Mouse (Mus musculus): ENCODE data around the gene Hoxa6.
A peak's percentile ranks its signal among the peaks of the same experiment; 100 is the strongest.

Hoxa6 gene

GRCm38 (mm10) chr6:52226569-52227257 is 18.2 kb upstream of the Hoxa6 start:
- DNase-seq, result peak; percentile 67

DNA sequence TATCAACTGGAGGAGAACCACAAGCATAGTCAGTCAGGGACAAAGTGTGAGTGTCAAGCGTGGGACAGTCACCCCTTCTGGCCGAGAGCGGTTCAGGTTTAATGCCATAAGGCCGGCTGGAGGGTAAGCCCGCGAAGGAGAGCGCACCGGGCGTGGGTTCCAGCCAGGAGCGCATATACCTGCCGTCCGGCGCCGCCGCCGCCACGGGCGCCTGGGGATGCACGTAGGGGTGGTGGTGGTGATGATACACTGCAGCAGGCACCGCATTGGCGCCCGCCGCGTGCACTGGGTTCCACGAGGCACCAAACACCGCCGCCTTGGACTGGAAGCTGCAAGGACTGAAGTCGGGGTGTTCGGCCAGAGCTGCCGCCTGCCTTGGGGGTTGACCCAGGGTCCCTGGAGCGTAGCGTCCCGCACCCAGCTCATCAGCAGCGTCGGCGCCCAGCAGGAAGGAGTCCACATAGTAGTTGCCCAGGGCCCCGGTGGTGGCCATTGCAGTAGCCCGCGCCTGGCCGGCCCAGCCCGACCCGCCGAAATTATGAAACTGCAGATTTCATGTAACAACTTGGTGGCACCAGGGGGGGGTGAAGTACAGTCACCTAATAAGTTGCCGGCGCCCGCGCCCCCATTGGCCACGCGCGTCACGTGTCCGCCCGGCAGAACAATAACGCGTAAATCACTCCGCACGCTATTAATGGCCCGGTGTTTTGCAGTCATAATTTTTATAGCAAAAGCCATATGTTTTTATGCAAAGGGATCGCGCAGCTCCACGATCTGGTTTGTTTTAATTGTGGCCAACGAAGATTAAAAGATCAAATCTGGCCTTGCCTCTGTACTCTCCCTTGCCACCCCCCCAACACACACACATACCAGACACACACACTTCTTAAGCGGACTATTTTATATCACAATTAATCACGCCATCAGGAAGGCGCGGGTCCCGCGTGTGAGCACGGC is 17.4 kb upstream of the Hoxa6 start:
- peak; percentile 91 for DNase-seq

DNA sequence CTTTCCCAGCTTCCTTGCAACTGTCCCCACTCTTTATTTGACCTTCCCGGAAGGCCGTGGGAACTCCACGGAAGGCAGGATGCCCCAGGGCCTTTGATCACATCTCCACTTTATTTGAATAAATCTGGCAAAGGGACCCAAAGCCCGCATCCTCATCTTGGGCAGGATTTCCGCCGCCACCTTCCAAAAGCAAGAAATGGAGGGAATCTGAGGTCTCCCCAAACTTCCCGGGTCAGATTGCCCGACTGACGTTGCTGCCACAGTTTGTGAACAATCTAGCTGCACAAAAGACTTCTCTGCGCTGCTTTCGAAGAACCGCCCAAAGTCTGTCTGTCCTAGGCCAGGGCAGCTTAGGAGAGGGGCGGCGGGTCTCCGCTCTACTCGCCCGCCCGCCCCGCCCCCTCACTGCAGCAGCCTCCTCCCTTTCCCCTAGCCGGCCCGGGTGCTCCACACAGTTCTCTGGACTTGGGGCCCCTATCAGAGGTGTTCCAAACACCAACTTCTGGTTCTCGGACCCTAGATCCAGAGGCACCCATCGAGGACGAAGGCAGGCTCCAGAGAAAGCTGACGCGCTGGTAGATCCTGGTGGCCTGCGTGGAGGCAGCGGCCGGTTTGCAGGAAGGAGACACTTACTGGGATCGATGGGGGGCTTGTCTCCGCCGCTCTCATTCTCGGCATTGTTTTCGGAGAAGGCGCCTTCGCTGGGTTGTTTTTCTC is 16.5 kb upstream of the Hoxa6 start:
- DNase-seq, result peak; percentile 64

GRCm38 (mm10) chr6:52223939-52224760 is 15.6 kb upstream of the Hoxa6 start:
- DNase-seq, result peak; percentile 67

GRCm38 (mm10) chr6:52222729-52223128 is 14.2 kb upstream of the Hoxa6 start:
- DNase-seq, result no peak

DNA sequence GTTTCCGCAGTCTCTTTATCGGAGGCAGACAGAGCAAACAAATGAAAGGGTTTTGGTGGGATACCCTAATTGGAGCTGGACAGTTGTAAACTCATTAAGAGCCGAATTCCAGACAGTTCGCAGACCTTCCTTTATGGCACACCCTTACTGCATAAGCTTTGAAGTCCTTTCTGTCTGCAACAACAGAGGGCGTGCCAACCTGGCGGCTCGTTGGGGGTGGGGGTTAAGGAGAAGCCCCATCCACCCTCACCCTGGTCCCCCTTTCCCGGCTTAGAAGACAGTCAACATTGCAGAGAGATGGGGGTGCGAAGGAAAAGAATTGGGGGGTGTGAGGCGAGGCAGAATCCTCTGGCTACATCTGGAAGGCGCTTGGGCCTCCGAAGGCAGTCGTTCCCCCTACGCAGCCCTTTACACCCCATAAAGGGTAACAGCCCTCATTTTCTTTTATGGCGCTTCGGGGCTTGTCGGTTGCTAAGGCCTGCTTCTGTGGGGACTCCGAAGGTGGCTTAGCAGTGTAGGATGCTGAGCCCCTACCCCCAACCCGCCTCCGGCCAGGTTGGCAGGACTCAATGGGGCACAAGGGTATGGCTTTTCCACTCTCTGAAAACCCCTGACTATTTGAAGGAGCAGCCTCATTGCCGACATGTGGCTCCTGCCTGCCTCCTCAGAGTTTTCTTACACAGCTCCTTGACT is 13.6 kb upstream of the Hoxa6 start:
- DNase-seq, result no peak

DNA sequence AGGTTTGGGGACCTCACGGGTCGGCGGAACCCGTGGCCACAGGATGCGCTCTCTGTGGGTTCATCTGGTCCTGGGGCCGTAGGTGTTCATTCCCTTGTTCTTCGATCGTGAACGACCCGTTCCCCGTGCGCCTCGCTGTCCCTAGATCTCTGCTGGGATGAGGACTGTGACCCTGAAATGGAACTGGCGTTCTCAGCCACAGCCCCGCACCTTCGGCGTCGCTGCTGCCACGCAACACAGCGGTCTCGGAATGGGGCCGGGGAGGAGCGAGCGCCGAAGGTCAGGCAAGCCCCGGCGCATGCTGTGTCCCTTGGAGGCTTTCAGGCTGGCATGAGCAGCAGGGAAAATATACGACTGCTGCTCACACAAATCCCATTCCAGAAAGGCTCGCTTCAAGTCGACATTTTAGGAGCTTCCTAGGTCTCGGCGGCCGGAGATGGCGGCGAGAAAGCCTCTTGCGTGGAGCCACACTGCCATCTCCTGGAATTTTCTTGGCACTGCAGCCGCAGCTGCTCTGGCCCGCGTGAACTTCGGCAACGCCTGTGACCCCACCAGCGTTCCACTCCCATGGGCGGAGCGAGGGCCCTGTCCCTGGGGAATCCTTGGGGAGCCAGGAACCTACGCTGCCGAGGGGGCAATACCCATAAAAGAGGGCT is 12.9 kb upstream of the Hoxa6 start, which contains the start of gene Hoxa7:
Gene Hoxa7, minus strand, starts transcription at position 518 of the 656 bp plus-strand sequence.
- peak; percentile 98 for DNase-seq

- DNase-seq, result no peak
These were observed 12.4 kb upstream of the Hoxa6 start for GRCm38 (mm10) chr6:52220865-52221310.

DNA sequence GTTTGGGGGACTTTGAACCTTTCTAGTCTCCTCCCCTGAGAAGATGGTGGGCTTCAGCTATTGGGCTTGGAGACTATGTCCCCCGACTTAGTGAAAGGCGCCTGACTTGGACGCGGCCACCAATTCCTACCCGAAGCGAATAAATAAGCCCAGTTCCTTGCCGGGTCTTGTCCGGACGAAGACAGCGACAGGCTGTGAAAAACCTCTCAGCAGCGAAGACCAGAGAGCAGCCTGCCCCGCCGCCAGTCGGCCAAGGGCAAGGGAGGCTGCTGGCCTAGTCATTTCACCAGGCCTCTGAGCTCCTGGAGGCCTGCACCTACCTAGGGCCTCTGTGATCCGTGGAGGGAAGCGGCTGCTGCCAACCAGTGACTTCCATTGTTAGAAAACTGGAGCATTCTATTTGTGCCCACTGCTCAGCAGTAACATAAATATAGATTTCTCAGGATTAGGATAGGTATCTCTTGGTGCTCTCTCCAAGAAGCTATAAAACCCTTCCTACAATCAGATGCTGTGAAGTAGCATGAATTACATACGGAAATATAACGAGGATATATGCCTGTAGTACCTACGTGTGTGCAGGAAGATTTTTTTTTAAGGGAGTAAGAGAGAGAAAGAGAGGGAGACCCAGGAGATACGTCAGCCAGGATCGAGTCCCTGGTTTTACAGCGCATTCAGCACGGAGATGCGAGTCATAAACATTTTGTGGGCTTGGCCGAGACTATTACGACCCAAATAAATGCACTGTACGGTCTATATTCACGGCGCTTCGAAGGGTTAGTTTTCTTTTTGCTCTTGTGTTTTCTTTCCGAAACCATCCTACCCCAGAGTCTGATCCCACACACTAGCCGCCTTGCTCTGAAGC is 11.7 kb upstream of the Hoxa6 start:
- DNase-seq, result peak; percentile 83

- DNase-seq, result peak; percentile 52
These were observed 10.9 kb upstream of the Hoxa6 start for GRCm38 (mm10) chr6:52219234-52219942.

DNA sequence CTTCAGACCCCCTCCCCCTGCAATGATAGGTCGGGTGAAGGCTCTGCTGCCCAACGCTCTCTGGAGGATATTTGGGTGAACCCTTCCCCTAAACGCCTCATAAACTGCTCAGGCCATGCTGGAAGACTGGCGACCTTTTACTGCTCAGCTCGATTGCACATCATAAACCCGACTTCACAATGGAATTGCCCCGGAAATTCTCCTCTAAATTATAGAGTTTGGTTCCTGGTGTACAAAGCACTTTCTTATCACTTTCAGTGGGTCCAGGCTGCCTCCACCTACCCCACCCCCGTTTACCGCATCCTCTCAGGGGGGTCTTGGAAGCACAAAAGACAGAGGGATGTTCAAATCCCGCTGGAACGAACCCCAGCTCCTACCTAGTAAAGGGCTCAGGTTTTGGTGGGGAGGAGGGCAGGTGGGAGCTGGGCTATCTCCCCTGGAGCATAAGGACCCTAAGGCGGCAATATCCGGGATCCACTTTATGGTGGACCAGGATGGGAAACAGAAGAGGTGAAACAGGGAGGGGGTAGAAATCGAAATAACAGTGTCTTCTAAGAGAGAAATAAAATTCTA is 10.2 kb upstream of the Hoxa6 start:
- peak; percentile 66 for DNase-seq

GRCm38 (mm10) chr6:52217895-52218642 is 9.5 kb upstream of the Hoxa6 start:
- DNase-seq, result peak; percentile 66

DNA sequence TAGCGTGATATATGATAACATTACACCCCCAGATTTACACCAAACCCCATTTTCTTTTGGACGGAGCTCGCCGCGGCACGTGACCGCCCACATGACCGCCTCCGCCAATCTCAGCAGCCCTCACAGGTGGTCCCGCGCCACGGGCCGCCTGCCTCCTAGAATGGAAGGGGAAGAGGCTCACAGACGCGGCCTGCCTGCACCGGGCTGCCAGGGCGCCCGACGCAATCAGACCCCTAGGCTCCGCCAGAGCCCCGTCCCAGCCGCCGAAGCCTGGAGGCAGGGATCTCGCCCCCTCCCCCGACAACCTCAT is 8.9 kb upstream of the Hoxa6 start:
- DNase-seq, result peak; percentile 93

DNA sequence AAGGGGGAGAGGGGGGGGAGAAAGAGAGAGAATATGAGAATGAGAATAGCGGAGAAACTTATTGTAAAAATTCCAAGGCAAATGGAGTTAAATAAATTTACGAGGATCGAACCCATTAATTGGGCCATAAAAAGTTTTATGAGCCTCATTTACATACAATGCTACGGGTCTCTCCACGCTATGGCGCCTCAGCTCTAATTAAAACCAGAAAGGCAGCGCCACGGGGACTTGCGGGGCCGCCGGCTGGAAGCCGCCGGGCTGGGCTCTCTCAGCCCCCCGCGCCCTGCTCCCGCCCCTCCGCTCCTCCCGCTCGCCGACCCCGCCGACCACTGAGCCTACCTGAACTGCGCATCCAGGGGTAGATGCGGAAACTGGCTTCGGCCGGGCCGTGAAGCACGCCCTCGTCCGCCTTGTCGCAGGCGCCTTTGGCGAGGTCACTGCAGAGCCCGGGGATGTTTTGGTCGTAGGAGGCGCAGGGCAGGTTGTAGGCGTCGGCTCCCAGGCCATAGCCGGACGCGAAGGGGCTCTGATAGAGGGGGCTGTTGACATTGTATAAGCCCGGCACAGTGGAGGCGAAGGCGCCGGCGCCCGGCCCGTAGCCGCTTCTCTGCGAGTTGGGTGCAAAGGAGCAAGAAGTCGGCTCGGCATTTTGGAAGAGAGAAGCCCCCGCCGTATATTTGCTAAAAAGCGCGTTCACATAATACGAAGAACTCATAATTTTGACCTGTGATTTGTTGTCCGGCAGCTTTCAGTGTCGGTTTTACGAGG is 8.4 kb upstream of the Hoxa6 start:
- DNase-seq, result peak; percentile 83

GRCm38 (mm10) chr6:52215771-52216535 is 7.4 kb upstream of the Hoxa6 start:
- DNase-seq, result peak; percentile 69

DNA sequence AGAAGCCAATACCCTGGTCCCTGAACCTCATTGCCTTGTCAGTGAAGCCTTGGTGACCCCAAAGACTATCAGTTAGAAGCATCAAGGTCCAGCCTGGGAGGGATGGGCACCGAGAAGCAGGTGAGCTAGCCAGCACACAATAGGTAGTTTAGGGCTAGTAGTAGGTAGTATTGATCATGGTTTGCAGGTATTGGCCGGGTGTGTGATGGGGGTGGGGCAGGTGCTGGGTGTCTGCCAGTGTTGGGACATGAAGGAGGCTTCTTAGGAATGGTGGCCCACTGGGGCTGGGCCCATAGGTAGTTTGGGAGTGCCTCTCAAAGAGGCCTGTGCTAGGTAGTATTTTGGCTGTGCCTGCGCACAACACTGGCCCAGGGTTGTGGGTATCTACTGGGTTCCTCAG is 6.5 kb upstream of the Hoxa6 start:
- DNase-seq, result peak; percentile 38

- peak; percentile 46 for DNase-seq
These were observed 5.7 kb upstream of the Hoxa6 start for GRCm38 (mm10) chr6:52214271-52214670.
